Mouse (Mus musculus) right cerebral cortex, postnatal 14 days (tissue): Measurements from ENCODE around the gene Gm13030.
"Not testable (repeated sequence)": the region's sequence is repeated elsewhere in the genome, so short reads cannot be mapped to it uniquely, and the experiment has no call there.

ENCODE experiments used
- DNase-seq: peaks from one replicate; pipeline ENCODE4 v3.0.0; 2022

Gm13030 gene

DNA sequence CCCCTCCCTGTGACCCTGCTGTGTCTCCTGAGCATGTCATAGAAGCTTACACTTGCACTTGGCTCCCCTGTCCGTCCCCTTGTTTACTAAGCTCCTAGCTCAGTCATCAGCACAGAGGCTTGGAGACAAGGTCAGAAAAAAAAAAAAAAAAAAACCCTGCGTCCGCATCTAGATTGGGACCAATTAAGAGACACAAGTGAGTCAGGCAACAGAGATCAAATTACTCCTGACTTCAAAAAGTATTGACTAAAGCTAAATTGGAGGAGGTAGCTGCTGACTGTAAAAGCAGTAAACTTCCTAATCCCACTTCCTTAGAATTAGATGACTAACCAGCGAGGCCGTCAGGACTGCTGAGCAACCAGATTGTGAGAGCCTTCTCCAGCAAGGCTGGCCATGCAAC lies 8.7 kb downstream of the Gm13030 start:
- no peak for DNase-seq

GRCm38 (mm10) chr4:138863344-138863998 lies 10.3 kb downstream of the Gm13030 start, which contains the start of gene Pla2g5:
Gene Pla2g5, minus strand, starts transcription at chr4:138863482.
- DNase-seq: no peak

DNA sequence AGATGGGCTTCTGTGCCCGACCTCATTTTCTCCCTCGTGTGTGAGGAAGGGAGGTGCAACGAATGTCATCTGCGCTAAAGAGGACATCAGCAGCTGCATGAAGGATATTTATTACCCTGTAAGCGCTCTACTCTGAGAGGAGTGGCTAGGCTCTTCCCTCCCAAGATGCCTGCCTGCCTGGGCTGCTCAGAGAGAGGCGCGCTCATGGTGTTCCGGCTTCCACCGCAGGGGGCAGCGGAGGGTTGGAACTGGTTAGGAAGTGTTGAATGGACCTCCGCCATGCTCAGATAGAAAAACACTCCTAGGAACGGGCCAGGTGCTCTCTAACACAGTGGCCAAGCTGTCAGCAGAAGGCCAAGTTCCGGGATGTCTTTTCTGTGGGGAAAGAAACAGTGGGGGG lies 14.0 kb downstream of the Gm13030 start:
- peak; percentile 87 for DNase-seq

GRCm38 (mm10) chr4:138859245-138859644 lies 14.5 kb downstream of the Gm13030 start:
- peak; percentile 55 for DNase-seq

- no peak for DNase-seq
Observed at GRCm38 (mm10) chr4:138858446-138858845, 15.3 kb downstream of the Gm13030 start.

DNA sequence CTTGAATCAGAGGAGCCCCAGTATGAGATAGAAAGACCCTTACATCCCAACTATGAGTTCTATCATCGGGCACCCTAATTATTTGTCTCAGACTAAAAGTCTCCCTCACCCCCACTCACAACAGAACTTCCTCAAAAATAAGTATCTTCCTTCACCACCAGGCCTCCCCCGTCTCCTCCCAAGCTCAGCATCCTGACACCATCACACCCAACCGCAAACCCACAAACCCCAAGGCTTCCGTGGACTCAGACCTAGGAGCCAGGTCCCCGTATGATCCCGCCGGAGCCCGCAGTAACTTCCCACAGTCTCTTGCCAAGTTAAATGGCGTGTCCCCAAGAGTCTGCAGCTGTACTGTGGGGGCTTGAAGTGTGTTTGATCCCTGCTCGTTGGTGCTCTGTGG lies 16.2 kb downstream of the Gm13030 start:
- no peak for DNase-seq

DNA sequence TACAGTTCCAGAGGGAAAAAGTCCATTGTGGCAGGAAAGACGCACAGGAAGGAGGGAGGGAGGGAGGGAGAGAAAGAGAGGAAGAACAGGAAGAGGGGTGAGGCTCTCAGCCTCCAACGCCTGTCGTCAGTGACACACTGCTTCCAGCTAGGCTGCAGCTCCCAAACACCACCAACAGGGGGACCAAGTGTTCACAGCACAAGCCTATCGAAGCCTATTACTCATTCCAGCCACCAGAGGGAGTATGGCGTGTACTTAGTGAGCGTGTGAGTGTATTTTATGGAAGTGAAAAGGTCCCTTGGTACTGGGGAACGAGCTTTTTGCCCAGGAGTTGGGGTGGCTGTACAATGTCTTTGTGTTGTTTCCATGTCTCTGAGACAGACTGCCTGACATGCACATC lies 17.3 kb downstream of the Gm13030 start:
- DNase-seq: peak; percentile 78

- no peak for DNase-seq
Observed at GRCm38 (mm10) chr4:138855092-138855632, 18.6 kb downstream of the Gm13030 start.

DNA sequence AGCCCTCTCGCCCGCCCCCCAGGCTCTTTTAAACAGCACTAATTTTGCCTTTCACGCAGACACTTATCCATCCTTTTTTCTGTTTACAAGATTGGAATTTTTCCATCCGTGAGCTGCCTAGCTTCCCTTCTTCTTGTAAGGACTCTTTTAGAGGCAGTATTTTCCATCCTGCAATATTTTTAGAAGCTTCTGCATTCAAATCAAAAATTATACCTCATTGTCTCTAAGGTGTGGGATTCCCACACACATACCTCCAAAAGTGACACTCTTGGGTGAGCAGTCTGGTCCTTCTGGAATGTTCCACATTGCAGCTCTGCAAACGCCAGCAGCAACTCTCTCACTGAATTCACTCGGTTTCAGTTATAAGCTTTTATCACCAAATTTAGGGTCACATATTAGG lies 20.8 kb downstream of the Gm13030 start:
- no peak for DNase-seq

DNA sequence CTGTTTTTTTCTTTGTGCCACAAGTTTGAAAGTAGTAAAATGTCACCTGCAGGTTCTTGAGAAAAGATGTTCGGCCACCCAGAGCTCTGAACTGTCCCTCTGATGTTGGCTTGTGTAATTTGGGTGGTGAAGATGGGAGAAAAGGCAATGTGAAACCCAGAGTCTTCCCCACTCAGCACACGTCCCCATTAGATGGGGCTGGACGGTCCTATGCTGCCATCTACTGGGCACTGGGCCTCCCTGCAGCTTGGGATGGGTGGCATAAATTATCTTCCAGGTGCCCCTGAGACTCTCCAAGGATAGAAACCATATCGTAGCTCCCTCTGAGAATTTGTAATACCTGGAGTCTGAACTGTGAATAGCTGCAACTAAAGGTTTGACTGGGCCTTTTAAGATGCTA lies 22.3 kb downstream of the Gm13030 start:
- DNase-seq: peak; percentile 78

DNA sequence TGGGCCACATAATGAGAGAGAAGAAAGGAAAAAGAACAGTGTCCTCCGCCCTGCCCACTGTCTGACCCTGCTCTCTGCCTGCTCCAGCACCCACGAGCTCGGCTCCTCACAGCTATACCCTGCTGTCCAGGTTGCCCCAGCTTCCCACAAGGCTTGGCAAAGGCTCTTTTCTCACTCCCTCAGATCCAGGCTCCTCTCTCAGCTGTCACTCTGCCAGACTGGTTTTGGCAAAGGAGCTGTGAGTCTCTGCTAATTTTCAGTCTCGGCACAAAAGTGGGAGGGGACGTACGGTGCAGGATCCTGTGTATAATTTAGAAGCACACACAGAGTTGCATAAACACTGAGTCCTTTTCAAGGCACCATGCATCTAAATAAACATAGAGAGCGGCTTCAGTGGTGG lies 32.4 kb downstream of the Gm13030 start:
- DNase-seq: peak; percentile 77

GRCm38 (mm10) chr4:138840726-138841125 lies 33.0 kb downstream of the Gm13030 start:
- DNase-seq: no peak

DNA sequence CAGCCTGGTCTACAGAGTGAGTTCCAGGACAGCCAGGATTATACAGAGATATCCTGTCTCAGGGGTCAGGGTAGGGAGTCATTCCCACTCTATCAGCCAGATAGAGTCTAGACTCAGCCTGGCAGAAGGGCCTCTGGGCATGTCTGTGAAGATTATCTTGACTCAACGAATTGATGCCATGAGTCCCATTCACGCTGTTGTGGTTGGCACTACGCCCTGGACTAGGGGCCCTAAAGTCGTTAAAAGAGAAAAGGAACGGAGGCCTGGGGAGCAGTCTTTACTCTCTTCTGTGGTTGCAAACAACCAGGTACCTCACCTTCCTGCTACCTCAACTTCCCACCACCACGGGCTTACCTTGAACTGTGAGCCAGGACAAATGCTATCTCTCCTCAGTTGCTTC lies 34.0 kb downstream of the Gm13030 start:
- no peak for DNase-seq

GRCm38 (mm10) chr4:138827147-138827546 lies 46.6 kb downstream of the Gm13030 start:
- no peak for DNase-seq

GRCm38 (mm10) chr4:138825751-138826567 lies 47.8 kb downstream of the Gm13030 start:
- DNase-seq: no peak

DNA sequence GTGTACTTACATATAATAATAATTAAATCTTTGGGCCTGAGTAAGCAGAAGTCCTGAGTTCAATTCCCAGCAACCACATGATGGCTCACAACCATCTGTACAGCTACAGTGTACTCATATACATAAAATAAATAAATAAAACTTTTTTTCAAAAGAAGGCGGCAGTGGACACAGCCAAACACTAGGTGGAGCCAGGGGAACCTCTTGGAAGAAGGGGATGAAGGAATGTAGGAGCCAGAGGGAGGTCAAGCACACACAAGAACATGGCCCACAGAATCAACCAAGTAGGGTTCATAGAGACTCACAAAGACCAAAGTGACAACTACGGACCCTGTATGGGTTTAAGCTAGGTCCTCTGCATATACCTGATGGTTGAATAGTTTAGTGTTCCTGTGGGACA lies 49.1 kb downstream of the Gm13030 start:
- DNase-seq: no peak

- not testable (repeated sequence) for DNase-seq
Observed at GRCm38 (mm10) chr4:138824161-138824560, 49.6 kb downstream of the Gm13030 start.

DNA sequence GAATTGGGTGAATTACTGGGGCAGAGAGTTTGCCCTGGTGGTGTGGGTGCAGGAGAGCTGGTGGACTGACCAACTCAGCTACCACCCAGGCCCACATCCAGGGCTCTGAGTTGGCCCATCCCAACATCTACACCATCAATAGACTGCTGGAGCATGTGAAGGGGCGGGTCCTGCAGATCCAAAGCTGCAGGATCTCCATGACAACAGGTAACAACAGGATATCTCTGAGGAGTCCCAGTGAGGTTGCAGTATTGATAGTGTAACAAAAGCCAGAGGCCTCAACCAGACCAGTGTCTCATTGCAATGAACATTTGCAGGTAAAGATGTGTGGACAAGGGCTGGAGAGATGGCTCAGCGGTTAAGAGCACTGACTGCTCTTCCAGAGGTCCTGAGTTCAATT lies 52.7 kb downstream of the Gm13030 start:
- no peak for DNase-seq
